Mouse (Mus musculus) E14TG2a.4 (cell line): Measurements from ENCODE around the gene Myrfl.
A peak's percentile ranks its signal among the peaks of the same experiment; 100 is the strongest.

Source experiments
- H3K27me3 ChIP-seq: 2 replicates; pipeline ENCODE4 v1.6.1; 2014; ENCODE audit warnings: low read length, control low read depth; ENCODE audit not compliant: insufficient read depth
- H3K36me3 ChIP-seq: 2 replicates; pipeline ENCODE4 v1.6.1; 2014; ENCODE audit warnings: low read length, control low read depth; ENCODE audit not compliant: insufficient read depth
- H3K4me1 ChIP-seq: replicated peaks from 2 replicates; pipeline ENCODE4 v1.6.1; 2014; ENCODE audit warnings: low read depth, low read length, control low read depth
- H3K4me3 ChIP-seq: replicated peaks from 2 replicates; pipeline ENCODE4 v1.5.1; 2014; ENCODE audit warnings: mild to moderate bottlenecking, low read length
- H3K9me3 ChIP-seq: 2 replicates; pipeline ENCODE4 v1.6.1; 2014; ENCODE audit warnings: low read length, control low read depth
- CTCF ChIP-seq: conservative IDR thresholded peaks from 2 replicates; pipeline ENCODE4 v1.5.1; 2014; ENCODE audit warnings: low read length
- NANOG ChIP-seq: IDR thresholded peaks from 2 replicates; pipeline ENCODE4 v1.6.1; 2014; ENCODE audit warnings: borderline replicate concordance, low read length, mixed read lengths
- POU5F1 ChIP-seq: IDR thresholded peaks from 2 replicates; pipeline ENCODE4 v1.6.1; 2014; ENCODE audit warnings: low read length, borderline replicate concordance

Myrfl gene

DNA sequence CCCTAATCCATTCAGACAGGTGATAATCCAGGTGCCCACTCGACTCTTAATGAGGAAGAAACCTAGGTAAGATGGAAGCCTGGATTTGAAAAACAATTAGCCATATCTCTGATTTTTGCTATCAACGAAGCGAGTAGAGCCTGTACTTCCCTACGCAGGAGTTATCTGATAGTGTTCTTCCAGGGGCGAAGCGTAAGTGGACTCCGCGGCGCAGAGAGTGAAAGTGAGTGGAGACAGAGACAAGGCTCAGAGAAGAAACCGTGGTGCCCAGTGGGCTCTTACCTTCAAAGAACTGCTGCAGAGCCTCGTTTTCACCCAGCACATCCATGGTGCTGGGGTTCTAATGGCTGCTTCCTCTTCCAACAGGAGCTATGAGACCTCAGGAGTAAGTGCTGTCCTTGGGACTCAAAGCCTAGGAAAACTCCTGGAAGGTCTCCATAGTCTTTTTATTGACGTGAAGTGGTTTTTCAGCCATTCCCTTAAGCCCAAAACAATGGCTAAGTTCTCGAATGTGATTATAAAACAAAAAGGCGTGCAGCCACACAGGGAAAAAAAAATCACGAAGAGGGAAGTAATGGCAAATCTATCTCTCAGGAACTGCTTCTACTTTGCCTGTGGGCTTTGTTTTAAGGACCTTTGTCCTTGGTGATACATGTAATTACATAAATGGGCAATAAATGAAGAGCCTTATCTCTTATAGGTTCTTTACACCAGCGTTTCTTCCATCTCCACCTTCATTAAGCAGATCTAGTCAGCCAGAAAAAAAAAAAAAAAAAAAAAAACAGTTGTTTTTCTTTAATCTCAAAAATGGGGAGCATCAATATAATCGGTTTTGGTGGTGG is at the start of gene Myrfl:
Gene Myrfl (minus strand): TSS at position 584 of the 842 bp plus-strand sequence.
- Histone ChIP-seq H3K4me1 (0 out of 2 replicates have a peak, but pooled peaks cover 5% of the 10 kb centered on the region), H3K27me3 (no peaks in the 10 kb centered on the region), H3K4me3 (no peak within 1 kb of the TSS), H3K9me3 (no peaks in the 10 kb centered on the region), H3K36me3 (no peaks in the 10 kb centered on the region)
- TF ChIP-seq CTCF, result no peak
- no peak for TF ChIP-seq NANOG
- no peak for TF ChIP-seq POU5F1

DNA sequence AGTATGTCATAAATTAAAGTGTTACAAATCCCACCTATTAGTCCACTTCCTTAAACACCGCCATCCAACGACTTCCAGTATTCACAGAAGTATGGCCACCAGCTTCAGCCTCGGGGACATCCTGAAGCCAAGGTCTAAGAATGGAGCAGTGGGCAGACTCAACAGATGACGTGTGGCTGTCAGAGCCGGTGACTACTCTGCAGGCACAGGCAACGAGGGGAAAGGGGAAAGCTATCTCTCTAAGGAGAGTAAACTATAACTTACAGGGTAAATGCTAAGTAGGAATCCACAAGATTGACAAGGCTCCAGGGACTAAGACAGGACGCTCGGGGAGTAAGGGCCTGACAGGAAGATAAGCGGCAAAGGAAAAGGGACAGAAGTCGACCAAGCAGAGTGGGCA is 48.2 kb upstream of the Myrfl start:
- Histone ChIP-seq H3K4me3 (no peak overlapping the region), H3K36me3 (peaks cover 10% of the 10 kb centered on the region)

DNA sequence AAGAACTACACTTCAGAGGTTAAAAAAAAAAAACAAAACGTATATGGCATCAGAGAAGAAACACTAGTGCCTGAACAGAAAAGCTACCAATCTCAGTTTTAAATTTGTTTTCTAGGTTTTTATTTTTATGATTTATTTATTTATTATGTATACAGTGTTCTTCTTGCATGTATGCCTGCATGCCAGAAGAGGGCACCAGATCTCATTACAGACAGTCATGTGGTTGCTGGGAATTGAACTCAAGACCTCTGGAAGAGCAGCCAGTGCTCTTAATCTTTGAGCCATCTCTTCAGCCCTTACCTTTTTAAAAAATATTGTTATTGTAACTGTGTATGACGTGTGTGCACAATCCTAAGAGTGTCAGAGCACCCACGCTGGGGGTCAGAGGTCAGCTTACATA is 47.4 kb upstream of the Myrfl start:
- peaks cover 4% of the 10 kb centered on the region for H3K9me3 ChIP-seq
- TF ChIP-seq CTCF (peak; percentile 23; the same call in 1 of the 2 replicates), NANOG (no peak)
- no peak overlapping the region for H3K4me3 ChIP-seq
- H3K36me3 ChIP-seq, result peaks cover 14% of the 10 kb centered on the region
- peaks cover 46% of the 10 kb centered on the region for H3K4me1 ChIP-seq
- no peaks in the 10 kb centered on the region for H3K27me3 ChIP-seq

More for the DNA sequence above, 48.2 kb upstream of the Myrfl start:
- Histone ChIP-seq H3K9me3 (peaks cover 4% of the 10 kb centered on the region), H3K4me1 (peaks cover 48% of the 10 kb centered on the region), H3K27me3 (no peaks in the 10 kb centered on the region)
- TF ChIP-seq CTCF, result no peak
- TF ChIP-seq NANOG, result no peak
- TF ChIP-seq POU5F1, result no peak

DNA sequence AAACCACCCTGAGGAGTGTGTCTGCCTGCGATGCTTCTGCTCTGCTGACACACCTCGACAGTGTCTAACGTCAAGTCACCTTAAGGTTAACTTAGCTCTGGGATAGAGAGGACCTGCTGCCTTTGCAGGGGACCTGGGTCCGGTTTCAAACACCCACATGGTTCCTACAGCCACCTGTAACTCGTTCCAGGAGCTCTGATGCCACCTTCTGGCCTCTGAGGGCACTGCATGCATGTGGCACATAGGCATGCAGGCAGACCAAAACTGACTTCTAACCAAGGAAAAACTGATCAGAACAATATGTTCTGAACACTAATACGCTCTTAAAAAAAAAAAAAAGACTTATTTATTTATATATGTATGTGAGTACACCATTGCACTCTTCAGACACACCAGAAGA is 46.3 kb upstream of the Myrfl start:
- Histone ChIP-seq H3K9me3 (peaks cover 4% of the 10 kb centered on the region), H3K4me3 (no peak overlapping the region), H3K27me3 (no peaks in the 10 kb centered on the region), H3K36me3 (peaks cover 25% of the 10 kb centered on the region), H3K4me1 (peaks cover 37% of the 10 kb centered on the region)
- no peak for TF ChIP-seq POU5F1
- peak; percentile 76 for TF ChIP-seq CTCF

DNA sequence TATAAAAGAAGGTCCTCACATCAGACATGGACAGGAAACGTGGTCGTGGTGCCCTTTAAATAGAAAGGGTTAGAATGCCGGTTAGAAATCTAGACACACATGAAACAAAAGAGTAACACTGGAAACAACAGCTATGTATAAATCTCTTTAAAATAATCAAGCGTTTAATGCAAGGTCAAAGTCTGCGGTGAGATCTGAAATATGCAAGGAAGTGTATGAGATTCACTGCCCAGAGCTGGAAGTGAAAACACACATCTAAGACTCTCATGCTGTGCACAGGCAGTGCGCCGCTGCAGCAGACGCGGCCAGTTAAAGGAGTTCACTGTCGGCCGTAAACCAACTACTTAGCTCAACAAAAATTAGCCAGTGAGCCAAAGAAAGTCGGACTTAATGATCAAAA is 38.3 kb upstream of the Myrfl start:
- no peaks in the 10 kb centered on the region for H3K9me3 ChIP-seq
- TF ChIP-seq POU5F1 (no peak), CTCF (no peak), NANOG (no peak)
- no peak overlapping the region for H3K4me3 ChIP-seq
- peaks cover 61% of the 10 kb centered on the region for H3K36me3 ChIP-seq
- H3K4me1 ChIP-seq, result peaks cover 64% of the 10 kb centered on the region
- H3K27me3 ChIP-seq, result peaks cover 3% of the 10 kb centered on the region

DNA sequence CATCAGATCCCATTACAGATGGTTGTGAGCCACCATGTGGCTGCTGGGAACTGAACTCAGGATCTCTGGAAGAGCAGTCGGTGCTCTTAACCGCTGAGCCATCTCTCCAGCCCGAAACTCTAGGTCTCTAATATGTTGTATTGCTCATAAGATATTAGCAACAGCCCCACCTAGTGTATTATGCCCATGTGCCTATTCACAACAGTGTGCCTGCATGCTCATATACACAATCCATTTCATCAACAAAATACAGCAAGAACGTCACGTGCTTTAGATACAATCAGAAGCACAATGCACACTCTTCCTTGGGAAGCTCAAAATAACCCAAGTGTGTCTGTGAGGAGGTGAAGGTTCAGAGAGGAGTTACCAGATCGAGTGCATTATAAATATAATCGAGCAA is 37.1 kb upstream of the Myrfl start:
- peaks cover 64% of the 10 kb centered on the region for H3K4me1 ChIP-seq
- peaks cover 3% of the 10 kb centered on the region for H3K27me3 ChIP-seq
- TF ChIP-seq NANOG (no peak), CTCF (no peak), POU5F1 (no peak)
- no peak overlapping the region for H3K4me3 ChIP-seq
- H3K36me3 ChIP-seq, result peaks cover 63% of the 10 kb centered on the region
- no peaks in the 10 kb centered on the region for H3K9me3 ChIP-seq

DNA sequence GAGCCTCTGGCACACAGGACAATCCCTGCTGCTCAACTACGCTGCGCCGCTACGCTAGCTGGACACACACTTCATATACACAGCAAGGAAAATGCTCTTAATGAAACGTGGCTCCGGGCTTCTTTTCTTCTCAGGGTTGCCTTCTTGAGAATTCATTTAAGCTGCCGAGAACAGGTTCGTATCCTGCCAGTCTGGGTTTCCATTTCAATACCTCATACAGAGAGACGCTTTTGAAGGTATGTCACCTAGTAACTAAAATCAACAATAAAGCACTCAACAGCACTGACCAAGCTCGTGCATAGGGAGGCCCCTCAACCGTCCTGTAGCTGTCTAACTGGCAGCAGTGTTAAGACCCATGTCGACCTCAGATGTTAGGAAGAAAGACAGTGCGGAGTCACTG is 35.7 kb upstream of the Myrfl start:
- H3K36me3 ChIP-seq, result peaks cover 60% of the 10 kb centered on the region
- H3K9me3 ChIP-seq, result no peaks in the 10 kb centered on the region
- H3K27me3 ChIP-seq, result peaks cover 2% of the 10 kb centered on the region
- no peak overlapping the region for H3K4me3 ChIP-seq
- peaks cover 61% of the 10 kb centered on the region for H3K4me1 ChIP-seq
- TF ChIP-seq CTCF, result no peak
- no peak for TF ChIP-seq NANOG
- TF ChIP-seq POU5F1, result no peak

DNA sequence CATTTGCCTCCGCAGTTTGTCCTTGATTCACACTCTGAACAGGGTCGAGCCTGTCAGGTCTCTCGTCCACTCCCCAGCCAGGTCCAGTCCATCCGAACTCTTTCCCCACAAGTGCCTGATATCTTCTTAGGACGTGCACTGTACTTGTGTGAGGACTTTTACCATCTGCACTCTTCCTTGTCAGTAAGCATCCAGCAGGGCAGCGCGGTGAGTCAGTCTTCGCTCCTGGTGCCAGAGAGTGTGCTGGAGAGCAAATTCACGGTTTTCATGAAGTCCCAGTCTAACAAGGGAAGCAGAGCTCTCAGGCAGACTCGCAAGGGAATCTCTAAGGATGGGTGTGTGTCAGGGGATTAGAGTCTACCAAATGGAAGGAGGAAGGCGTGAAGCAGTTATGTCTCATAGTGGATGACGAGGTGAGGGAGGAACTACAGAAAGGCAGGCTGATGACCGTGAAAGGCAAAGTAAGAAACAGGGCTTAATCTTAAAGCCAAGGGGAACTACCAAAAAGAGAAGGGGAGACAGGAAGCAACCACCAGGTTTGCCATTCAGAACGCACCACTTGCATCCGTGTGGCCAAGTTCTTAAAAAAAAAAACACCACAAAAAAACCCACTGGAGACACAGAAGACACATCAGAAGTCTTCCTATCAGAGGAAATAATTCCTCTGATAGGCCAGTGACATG is 34.9 kb upstream of the Myrfl start:
- peaks cover 60% of the 10 kb centered on the region for H3K36me3 ChIP-seq
- no peak for TF ChIP-seq POU5F1
- TF ChIP-seq NANOG, result no peak
- no peak for TF ChIP-seq CTCF
- H3K9me3 ChIP-seq, result no peaks in the 10 kb centered on the region
- peaks cover 56% of the 10 kb centered on the region for H3K4me1 ChIP-seq
- no peaks in the 10 kb centered on the region for H3K27me3 ChIP-seq
- peak overlapping the region; percentile 57 for H3K4me3 ChIP-seq
